Mouse (Mus musculus) ES-E14 (cell line): ENCODE measurements around the gene Ifnz. TPM values are rescaled to one million over a fixed set of nuclear protein-coding genes. Genes with fewer than 3 reads are reported as not detected.
"Not testable (repeated sequence)": the region's sequence is repeated elsewhere in the genome, so short reads cannot be mapped to it uniquely, and the experiment has no call there.

ENCODE experiments used
- DNase-seq: peaks from one replicate; pipeline ENCODE4 v3.0.0-alpha.2; 2013; ENCODE audit warnings: low read depth, low spot score
- H3K27ac ChIP-seq: 2 replicates; pipeline ENCODE4 v1.5.1; 2012; ENCODE audit warnings: low read depth, mild to moderate bottlenecking, low read length, moderate library complexity, mixed read lengths; ENCODE audit not compliant: poor library complexity, insufficient read depth, severe bottlenecking
- H3K36me3 ChIP-seq: 2 replicates; pipeline ENCODE4 v1.6.1; 2012; ENCODE audit warnings: mild to moderate bottlenecking, low read length, moderate library complexity, mixed read lengths; ENCODE audit not compliant: control insufficient read depth, poor library complexity, insufficient read depth, severe bottlenecking
- H3K4me1 ChIP-seq, 2 experiments: fragments of 150-350 bp in 1 of 2; sonication (generic) in 1 of 2; 2 replicates each; pipeline ENCODE4 v1.6.1; 2012; ENCODE audit warnings: low read length in 2 of 2, mild to moderate bottlenecking in 1 of 2, mixed read lengths in 1 of 2; ENCODE audit not compliant: control insufficient read depth in 2 of 2, insufficient read depth in 2 of 2, poor library complexity in 1 of 2
- H3K4me3 ChIP-seq, 2 experiments: fragments of 150-350 bp in 1 of 2; sonication (generic) in 1 of 2; 2 replicates each; pipeline ENCODE4 v1.5.1; 2012; ENCODE audit warnings: low read length in 2 of 2, low read depth in 1 of 2, mild to moderate bottlenecking in 1 of 2, mixed read lengths in 1 of 2; ENCODE audit not compliant: insufficient read depth in 1 of 2, poor library complexity in 1 of 2, severe bottlenecking in 1 of 2
- H3K9ac ChIP-seq: 2 replicates; pipeline ENCODE4 v1.6.1; 2012; ENCODE audit warnings: low read depth, mild to moderate bottlenecking, low read length, mixed read lengths; ENCODE audit not compliant: poor library complexity, insufficient read depth, severe bottlenecking
- H3K9me3 ChIP-seq: fragments of 150-350 bp; sonication (generic); 2 replicates; pipeline ENCODE4 v1.6.1; 2012; ENCODE audit warnings: low read depth, mild to moderate bottlenecking, low read length; ENCODE audit not compliant: control insufficient read depth, insufficient read depth
- CHD2 ChIP-seq: IDR thresholded peaks from 2 replicates; pipeline ENCODE4 v1.6.1; 2014; ENCODE audit warnings: mild to moderate bottlenecking, low read depth, low read length, inconsistent platforms
- HCFC1 ChIP-seq: IDR thresholded peaks from 2 replicates; pipeline ENCODE4 v1.6.1; 2012; ENCODE audit warnings: low read length, inconsistent platforms, borderline replicate concordance; ENCODE audit not compliant: insufficient read depth
- MAFK ChIP-seq: IDR thresholded peaks from 2 replicates; pipeline ENCODE4 v1.6.1; 2014; ENCODE audit warnings: mild to moderate bottlenecking, low read depth, low read length, inconsistent platforms; ENCODE audit not compliant: insufficient read depth
- ZC3H11A ChIP-seq: IDR thresholded peaks from 2 replicates; pipeline ENCODE4 v1.6.1; 2012; ENCODE audit warnings: low read depth, mild to moderate bottlenecking, inconsistent platforms, low read length, borderline replicate concordance
- ZNF384 ChIP-seq: IDR thresholded peaks from 2 replicates; pipeline ENCODE4 v1.6.1; 2012; ENCODE audit warnings: low read depth, low read length, inconsistent platforms
- in situ Hi-C, 2 experiments: fragments of 600-800 bp; cut with MboI; formaldehyde crosslinking; loops; one replicate each; pipeline ENCODE4 v1.15.1; 2025; ENCODE audit warnings: low sequenced_read_pairs in 2 of 2, inconsistent platforms in 1 of 2; ENCODE audit not compliant: unreplicated experiment in 2 of 2
- total RNA-seq: library from RNA; depleted of rRNA; stranded (reverse); fragments of 300-350 nt; gene quantifications from 2 replicates; pipeline ENCODE4 v1.2.3, GENCODE M21; 2012; rRNA removed

The Ifnz gene
- total RNA-seq = not detected in 2 replicates

- H3K4me1 ChIP-seq, H3K4me3 ChIP-seq, H3K36me3 ChIP-seq, H3K27ac ChIP-seq, H3K9me3 ChIP-seq, H3K9ac ChIP-seq, in situ Hi-C loops, DNase-seq: not testable (repeated sequence)
Observed at GRCm38 (mm10) chr4:88781831-88782230, at the start of gene Ifnz. Gene Ifnz (plus strand): TSS chr4:88782131.

- Histone ChIP-seq H3K9ac (no peak overlapping the region), H3K4me3 (no peak overlapping the region), H3K9me3 (0 out of 2 replicates have a peak, but pooled peaks cover under 1% of the 10 kb centered on the region), H3K36me3 (no peaks in the 10 kb centered on the region), H3K4me1 (no peaks in the 10 kb centered on the region), H3K27ac (no peak overlapping the region)
- in situ Hi-C loops = no loop called here
- DNase-seq = peak; percentile 53
- no peak for TF ChIP-seq MAFK
- TF ChIP-seq ZC3H11A = peak; percentile 54; the same call in 1 of the 2 replicates
- no peak for TF ChIP-seq HCFC1
Observed at GRCm38 (mm10) chr4:88738480-88738879, 43.5 kb upstream of the Ifnz start.

DNA sequence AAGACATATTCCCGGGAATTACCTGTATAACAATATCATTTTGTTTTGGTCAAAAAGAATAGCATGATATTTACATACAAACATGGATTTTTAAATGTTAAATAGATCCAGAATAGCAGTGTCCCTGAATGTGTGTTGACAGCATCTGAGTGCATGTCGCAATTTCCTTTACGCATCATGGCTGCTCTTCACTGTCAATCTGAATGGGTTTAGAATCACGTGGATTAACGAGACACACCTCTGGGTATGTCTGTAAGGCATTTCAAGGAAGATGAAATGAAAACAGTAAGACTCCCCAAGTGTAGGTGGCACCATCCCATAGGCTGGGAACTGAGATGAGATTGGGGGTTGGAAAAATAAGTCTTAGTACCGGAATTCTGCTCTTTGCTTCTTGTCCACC lies 42.9 kb upstream of the Ifnz start:
- in situ Hi-C loops = no loop called here
- Histone ChIP-seq H3K36me3 (no peaks in the 10 kb centered on the region), H3K27ac (no peak overlapping the region), H3K4me3 (no peak overlapping the region), H3K4me1 (no peaks in the 10 kb centered on the region), H3K9ac (no peak overlapping the region), H3K9me3 (no peaks in the 10 kb centered on the region)
- no peak for DNase-seq
- no peak for TF ChIP-seq ZC3H11A
- TF ChIP-seq CHD2 = no peak
- no peak for TF ChIP-seq ZNF384
- TF ChIP-seq HCFC1 = no peak

DNA sequence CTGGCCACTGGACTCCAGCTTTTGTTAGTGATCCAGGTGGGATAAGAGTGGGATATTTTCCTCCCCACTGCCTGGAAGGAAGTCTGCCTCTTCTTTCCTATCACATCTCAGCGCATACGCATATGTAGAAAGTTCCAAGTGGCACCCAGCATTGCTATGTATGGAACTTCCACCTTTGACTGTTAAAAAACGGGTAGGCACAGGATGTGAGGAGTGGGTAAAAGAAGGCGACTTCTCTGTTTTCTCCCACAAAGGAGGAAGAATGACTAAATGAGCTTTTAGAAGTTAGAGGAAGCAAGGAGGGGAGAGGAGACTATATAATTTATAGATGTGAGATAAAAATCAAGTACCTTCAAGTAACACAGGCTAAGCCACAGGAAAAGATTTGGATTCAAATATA lies 40.5 kb upstream of the Ifnz start:
- TF ChIP-seq MAFK (no peak), CHD2 (no peak)
- in situ Hi-C loops = no loop called here
- Histone ChIP-seq H3K4me1 (no peaks in the 10 kb centered on the region), H3K9me3 (no peaks in the 10 kb centered on the region), H3K9ac (no peak overlapping the region), H3K36me3 (no peaks in the 10 kb centered on the region), H3K4me3 (no peak overlapping the region), H3K27ac (no peak overlapping the region)
- DNase-seq = no peak

DNA sequence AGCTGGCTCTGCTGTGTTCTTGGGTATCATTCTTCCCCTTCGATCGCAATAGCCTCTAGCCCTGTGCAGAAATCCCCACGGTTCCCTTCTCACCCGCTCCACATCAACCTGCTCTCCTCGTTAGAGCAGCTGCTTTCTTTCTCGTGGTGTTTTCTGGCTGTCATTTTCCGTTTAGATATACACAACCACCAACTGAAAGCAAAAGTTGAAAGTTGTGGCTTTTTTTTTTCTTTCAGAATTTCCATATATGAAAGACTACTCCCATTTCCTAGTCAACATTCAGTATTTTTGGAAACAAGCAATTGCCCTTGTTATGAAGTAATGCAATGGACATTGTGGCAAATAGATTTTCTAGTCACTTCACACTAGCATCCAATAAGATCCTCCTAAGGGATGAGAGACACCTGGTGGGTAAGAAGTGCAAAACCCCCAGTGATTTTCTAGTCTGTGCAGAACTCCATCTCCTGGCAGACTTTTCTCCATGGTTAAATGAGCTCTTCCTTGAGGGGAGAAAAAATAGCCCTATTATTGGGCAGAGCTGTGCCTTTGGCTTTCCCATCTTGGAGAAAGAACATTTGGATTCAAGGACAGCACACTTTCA lies 39.1 kb upstream of the Ifnz start:
- Histone ChIP-seq H3K27ac (no peak overlapping the region), H3K4me3 (no peak overlapping the region), H3K9me3 (no peaks in the 10 kb centered on the region), H3K9ac (no peak overlapping the region), H3K36me3 (no peaks in the 10 kb centered on the region), H3K4me1 (no peaks in the 10 kb centered on the region)
- DNase-seq = no peak
- TF ChIP-seq CHD2 (no peak), MAFK (no peak), HCFC1 (no peak), ZC3H11A (no peak), ZNF384 (no peak)
- in situ Hi-C loops = no loop called here
